Mouse (Mus musculus) midbrain, embryonic 13.5 days (tissue): ENCODE data around the gene Rassf7. TPM values are rescaled to one million over a fixed set of nuclear protein-coding genes. Genes with fewer than 3 reads are reported as not detected.

ENCODE experiments used
- ATAC-seq: fragments of 200-750 bp; cut with Nextera tagmentation; 2 replicates; pipeline ENCODE4 v1.8.0; 2017; ENCODE audit warnings: mild to moderate bottlenecking, moderate TSS enrichment, moderate library complexity
- H3K27ac ChIP-seq: fragments of 300-500 bp; sonication (generic); 2 replicates; pipeline ENCODE4 v1.5.1; 2015; ENCODE audit warnings: inconsistent platforms, mild to moderate bottlenecking, moderate library complexity
- H3K27me3 ChIP-seq: fragments of 300-500 bp; sonication (generic); 2 replicates; pipeline ENCODE4 v1.6.1; 2015; ENCODE audit warnings: mild to moderate bottlenecking, inconsistent platforms
- H3K36me3 ChIP-seq: fragments of 300-500 bp; sonication (generic); 2 replicates; pipeline ENCODE4 v1.6.1; 2015; ENCODE audit warnings: mild to moderate bottlenecking, inconsistent platforms
- H3K4me1 ChIP-seq: fragments of 300-500 bp; sonication (generic); replicated peaks from 2 replicates; pipeline ENCODE4 v1.6.1; 2015; ENCODE audit warnings: inconsistent platforms
- H3K4me2 ChIP-seq: fragments of 300-500 bp; sonication (generic); replicated peaks from 2 replicates; pipeline ENCODE4 v1.6.1; 2015; ENCODE audit warnings: moderate library complexity, mild to moderate bottlenecking, inconsistent platforms
- H3K4me3 ChIP-seq: fragments of 300-500 bp; sonication (generic); replicated peaks from 2 replicates; pipeline ENCODE4 v1.5.1; 2015; ENCODE audit warnings: mild to moderate bottlenecking, inconsistent platforms
- H3K9ac ChIP-seq: fragments of 300-500 bp; sonication (generic); replicated peaks from 2 replicates; pipeline ENCODE4 v1.6.1; 2015; ENCODE audit warnings: mild to moderate bottlenecking, inconsistent platforms
- H3K9me3 ChIP-seq: fragments of 300-500 bp; sonication (generic); 2 replicates; pipeline ENCODE4 v1.6.1; 2016; ENCODE audit warnings: mild to moderate bottlenecking, inconsistent platforms
- WGBS: fragments of 180-500 bp; shearing (Covaris S2); methylation state at CpG from one replicate; pipeline ENCODE4 v1.1.7; 2015; 5-methylcytosine and 5-hydroxymethylcytosine counted together
- polyA plus RNA-seq: library from polyadenylated mRNA; unstranded; fragments of >200 nt; fragmentation: Nextera tagmentation; extraction: Ambion mirVana; gene quantifications from 2 replicates; pipeline ENCODE4 v1.2.1, GENCODE M21; 2015

Rassf7 gene
- polyA plus RNA-seq, 1 experiment from 2014 or later = 34.2 TPM

DNA sequence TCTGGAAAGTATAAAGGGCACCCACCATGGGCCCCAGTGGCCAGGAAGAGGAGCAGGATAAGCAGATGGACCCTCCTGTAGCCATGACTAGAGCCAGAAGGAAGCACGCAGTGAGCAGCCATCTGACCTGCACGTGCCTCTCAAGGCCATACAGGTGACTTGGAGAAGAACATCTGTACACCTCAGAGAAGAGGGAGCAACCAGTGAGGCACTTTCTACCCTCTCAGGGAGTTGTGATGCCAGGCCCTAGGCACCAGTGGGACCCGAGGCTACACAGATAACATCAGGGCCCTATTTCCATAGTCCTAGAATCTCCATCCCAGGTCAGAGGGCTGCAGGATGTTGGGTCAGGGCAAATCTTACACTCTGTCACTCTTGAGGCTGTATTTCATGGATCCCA is 25.4 kb upstream of the Rassf7 start:
- H3K27me3 ChIP-seq = no peaks in the 10 kb centered on the region
- H3K4me3 ChIP-seq = no peak overlapping the region
- 95% methylated on average over 3 of the region's 3 CpGs for WGBS
- no peaks in the 10 kb centered on the region for H3K9me3 ChIP-seq
- ATAC-seq = no peak
- H3K4me1 ChIP-seq = peaks cover 26% of the 10 kb centered on the region
- H3K27ac ChIP-seq = no peak overlapping the region
- no peak overlapping the region for H3K4me2 ChIP-seq
- peaks cover 38% of the 10 kb centered on the region for H3K36me3 ChIP-seq
- H3K9ac ChIP-seq = no peak overlapping the region

DNA sequence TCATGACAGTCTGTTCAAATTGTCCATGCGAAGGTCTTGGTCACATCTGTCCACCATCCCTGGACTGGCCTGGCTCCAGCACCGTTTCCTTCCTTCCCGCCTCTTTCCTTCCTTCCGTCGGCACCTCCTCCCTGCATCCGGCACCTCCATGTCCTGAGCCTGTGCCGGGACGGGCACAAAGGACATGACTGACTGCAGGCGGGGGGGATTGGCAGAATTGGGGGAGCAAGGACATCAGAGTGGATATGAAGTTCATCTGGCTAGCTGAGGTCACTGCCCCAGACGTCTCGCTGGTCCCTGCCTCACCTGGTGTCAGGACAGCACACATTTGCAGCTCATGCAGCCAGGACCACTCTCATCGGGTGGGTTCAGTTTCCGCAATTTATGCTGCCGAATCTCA is 24.6 kb upstream of the Rassf7 start:
- Histone ChIP-seq H3K4me3 (no peak overlapping the region), H3K4me1 (peaks cover 32% of the 10 kb centered on the region), H3K9ac (no peak overlapping the region; the same call in 1 of the 2 replicates), H3K36me3 (peaks cover 38% of the 10 kb centered on the region), H3K4me2 (no peak overlapping the region), H3K27me3 (no peaks in the 10 kb centered on the region), H3K27ac (no peak overlapping the region), H3K9me3 (no peaks in the 10 kb centered on the region)
- 87% methylated on average over 14 of the region's 14 CpGs for WGBS
- ATAC-seq = no peak

DNA sequence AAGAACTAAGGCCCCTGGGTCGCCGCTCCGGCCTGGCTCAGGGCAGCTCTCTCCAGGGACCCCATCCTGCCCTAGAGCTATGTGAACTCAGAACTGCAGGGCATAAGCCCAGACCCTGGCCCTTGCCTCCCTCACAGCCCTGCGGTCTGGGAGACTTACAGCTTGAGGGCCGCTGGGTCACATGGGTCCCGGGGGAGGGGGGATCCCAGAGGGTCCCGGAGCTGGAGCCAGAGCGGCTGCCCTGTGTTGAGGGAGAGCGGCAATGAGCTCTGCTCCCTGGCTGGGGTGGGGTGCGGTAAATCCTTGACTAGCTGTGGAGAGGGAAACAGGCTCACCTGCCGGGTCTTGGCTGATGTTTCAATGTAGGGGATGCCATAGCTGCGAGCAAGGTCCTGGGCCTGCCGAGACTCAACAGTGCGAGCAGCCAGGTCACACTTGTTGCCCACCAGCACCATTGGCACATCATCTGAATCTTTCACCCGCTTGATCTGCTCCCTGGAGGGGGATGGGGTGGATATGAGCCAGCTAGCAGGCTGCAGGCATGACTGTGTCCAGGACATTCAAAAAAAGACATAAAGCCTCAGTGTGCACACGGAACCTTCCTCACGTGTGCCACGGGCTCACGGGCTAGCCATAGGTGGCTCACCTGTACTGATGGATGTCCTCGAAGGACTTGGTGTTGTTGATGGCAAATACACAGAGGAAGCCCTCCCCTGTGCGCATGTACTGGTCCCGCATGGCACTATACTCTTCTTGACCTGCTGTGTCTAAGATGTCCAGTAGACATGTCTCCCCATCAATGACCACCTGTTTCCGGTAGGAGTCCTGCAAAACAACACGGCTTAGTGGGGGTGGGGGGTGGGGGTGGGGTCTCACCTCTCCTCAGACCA is 23.6 kb upstream of the Rassf7 start:
- Histone ChIP-seq H3K36me3 (peaks cover 38% of the 10 kb centered on the region), H3K4me3 (peak overlapping the region; percentile 77), H3K27me3 (no peaks in the 10 kb centered on the region), H3K27ac (no peak overlapping the region), H3K4me1 (peaks cover 32% of the 10 kb centered on the region), H3K9ac (peak overlapping the region; percentile 97; the same call in 1 of the 2 replicates), H3K9me3 (no peaks in the 10 kb centered on the region), H3K4me2 (peak overlapping the region; percentile 98)
- WGBS = 90% methylated on average over 24 of the region's 24 CpGs
- no peak for ATAC-seq

DNA sequence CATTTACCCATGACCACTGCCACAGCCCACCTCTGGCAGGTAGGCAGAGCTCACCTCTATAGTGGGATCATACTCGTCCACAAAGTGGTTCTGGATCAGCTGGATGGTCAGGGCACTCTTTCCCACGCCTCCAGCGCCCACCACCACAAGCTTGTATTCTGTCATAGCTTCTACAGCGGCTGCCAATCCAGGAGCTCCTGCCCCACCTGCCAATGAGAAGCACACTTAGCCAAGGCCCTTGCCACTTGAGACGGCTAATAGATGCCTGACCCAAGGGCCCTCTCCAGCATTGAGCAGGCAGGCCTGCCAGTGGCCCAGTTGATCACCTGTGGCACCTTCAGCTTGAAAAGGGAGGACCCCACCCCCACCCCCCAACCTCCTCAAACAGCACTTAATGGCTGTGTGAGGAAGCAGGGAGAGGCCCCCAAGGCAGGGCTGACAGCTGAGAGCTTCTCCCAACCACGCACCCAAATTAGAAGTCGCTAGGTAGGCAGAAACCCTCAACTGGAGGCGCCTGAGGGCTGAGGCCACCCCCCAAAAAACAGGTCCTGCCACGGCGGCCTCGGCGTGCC is 22.8 kb upstream of the Rassf7 start:
- Histone ChIP-seq H3K4me2 (peak overlapping the region; percentile 98), H3K36me3 (peaks cover 38% of the 10 kb centered on the region), H3K4me3 (peak overlapping the region; percentile 77), H3K27ac (peak overlapping the region; percentile 83), H3K9me3 (no peaks in the 10 kb centered on the region), H3K27me3 (no peaks in the 10 kb centered on the region), H3K9ac (peak overlapping the region; percentile 97), H3K4me1 (peaks cover 32% of the 10 kb centered on the region)
- no peak for ATAC-seq
- 29% methylated on average over 12 of the region's 12 CpGs for WGBS

DNA sequence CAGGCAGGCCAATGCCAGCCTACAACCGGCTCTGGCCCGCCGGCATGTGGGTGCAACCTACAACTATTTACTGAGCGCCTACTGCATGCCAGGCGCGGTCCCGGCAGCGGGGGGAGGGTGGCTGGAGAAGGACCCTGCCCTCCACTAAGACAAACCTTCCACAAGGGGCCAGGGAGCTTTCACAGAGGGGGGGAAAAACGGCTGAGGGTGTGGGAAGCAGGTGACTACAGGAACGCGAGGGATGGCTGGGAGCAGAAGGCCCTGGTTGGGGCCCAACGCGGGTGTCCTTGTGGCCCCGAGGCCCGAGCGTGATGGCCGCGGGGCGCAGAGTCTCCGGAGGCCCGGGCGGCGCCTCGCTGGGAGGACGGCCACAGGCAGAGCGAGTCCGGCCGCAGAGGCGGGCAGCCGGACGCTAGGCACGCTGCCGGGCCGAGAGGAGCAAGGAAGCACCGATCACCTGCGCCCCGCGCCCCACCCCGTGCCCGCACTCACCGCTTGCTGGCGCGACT is 22.3 kb upstream of the Rassf7 start:
- no peaks in the 10 kb centered on the region for H3K9me3 ChIP-seq
- peak; percentile 67 for ATAC-seq
- H3K27ac ChIP-seq = peak overlapping the region; percentile 83
- H3K27me3 ChIP-seq = no peaks in the 10 kb centered on the region
- H3K4me2 ChIP-seq = peak overlapping the region; percentile 98
- H3K36me3 ChIP-seq = peaks cover 38% of the 10 kb centered on the region
- peak overlapping the region; percentile 77 for H3K4me3 ChIP-seq
- peaks cover 32% of the 10 kb centered on the region for H3K4me1 ChIP-seq
- peak overlapping the region; percentile 97 for H3K9ac ChIP-seq
- WGBS = 1% methylated on average over 42 of the region's 43 CpGs

DNA sequence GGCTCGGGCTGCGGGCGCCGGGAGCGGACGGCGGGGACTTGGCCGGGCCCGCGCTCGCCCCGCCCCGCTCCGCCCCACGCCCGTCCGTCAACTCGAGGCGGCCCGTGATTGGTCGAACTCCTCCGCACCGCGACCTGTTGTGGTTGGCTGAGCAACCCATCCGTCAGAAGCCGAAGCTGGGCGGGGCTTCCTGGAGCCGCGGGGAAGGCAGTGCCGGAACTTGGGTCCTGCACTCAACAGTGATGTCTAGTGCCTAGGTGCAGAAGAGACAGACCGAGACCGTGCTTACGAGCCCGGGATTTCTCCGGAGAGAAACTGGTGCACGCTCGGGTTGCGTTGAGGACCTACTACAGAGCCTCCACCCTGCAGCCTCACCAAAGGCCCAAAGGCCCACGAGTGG is 21.7 kb upstream of the Rassf7 start, which contains the start of the genes Hras and Lrrc56:
Hras (minus strand) TSS at position 58 of the 400 bp plus-strand sequence.
Lrrc56 (plus strand) TSS at position 210 of the 400 bp plus-strand sequence.
- peaks cover 32% of the 10 kb centered on the region for H3K4me1 ChIP-seq
- H3K36me3 ChIP-seq = peaks cover 34% of the 10 kb centered on the region
- WGBS = under 1% methylated on average over 36 of the region's 39 CpGs
- no peaks in the 10 kb centered on the region for H3K27me3 ChIP-seq
- peak within 1 kb of the TSS; percentile 97 for H3K9ac ChIP-seq
- peak; percentile 93 for ATAC-seq
- peak within 1 kb of the TSS; percentile 85 for H3K27ac ChIP-seq
- H3K9me3 ChIP-seq = no peaks in the 10 kb centered on the region
- peak within 1 kb of the TSS; percentile 77 for H3K4me3 ChIP-seq
- peak within 1 kb of the TSS; percentile 98 for H3K4me2 ChIP-seq

DNA sequence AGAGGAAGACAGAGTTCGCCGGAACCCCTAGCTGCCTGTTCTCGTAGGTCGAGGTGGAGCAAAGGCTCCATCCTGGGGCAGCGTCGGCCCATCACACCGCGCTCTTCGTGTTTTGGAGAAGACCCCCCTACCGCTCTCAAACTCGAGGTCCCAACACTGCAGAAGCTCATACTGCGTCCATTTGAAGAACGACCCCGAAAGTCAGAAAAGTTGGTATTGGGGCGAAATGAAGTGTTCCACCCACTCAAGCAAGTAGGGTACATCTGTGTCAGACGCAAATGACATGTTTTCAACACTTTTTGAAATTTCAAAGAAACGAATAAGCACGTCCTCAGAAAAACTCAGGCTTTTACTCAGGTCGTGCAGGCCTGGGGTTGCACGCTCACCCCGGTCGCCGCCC is 21.3 kb upstream of the Rassf7 start:
- H3K4me3 ChIP-seq = peak overlapping the region; percentile 77

DNA sequence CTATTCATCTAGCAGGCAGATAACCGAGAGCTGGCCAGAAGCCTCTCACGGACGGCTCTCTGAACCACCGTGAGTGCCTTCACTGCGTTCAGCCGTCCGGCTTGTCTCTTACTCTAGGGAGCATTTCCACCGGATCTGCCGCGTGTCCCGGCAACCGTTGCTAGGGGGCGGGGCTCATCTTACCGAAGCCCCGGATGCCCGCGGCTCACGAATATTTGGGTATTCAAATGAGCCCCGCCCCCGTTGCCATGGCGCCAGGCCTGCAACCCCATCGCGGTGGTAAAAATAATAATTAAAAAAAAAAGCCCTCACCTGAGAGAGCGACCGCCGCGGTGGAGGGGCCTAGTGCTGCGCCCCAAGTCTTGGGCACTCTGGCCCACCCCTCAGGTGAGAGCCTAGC is 20.8 kb upstream of the Rassf7 start:
- peak; percentile 39 for ATAC-seq
- peak overlapping the region; percentile 98 for H3K4me2 ChIP-seq
- H3K27ac ChIP-seq = peak overlapping the region; percentile 85
- H3K4me3 ChIP-seq = peak overlapping the region; percentile 77
- under 1% methylated on average over 28 of the region's 28 CpGs for WGBS
- H3K9me3 ChIP-seq = no peaks in the 10 kb centered on the region
- peaks cover 32% of the 10 kb centered on the region for H3K4me1 ChIP-seq
- H3K9ac ChIP-seq = peak overlapping the region; percentile 70
- H3K27me3 ChIP-seq = no peaks in the 10 kb centered on the region
- H3K36me3 ChIP-seq = peaks cover 25% of the 10 kb centered on the region

More for the DNA sequence above, 21.3 kb upstream of the Rassf7 start:
- Histone ChIP-seq H3K4me2 (peak overlapping the region; percentile 98), H3K9me3 (no peaks in the 10 kb centered on the region), H3K4me1 (peaks cover 32% of the 10 kb centered on the region), H3K36me3 (peaks cover 30% of the 10 kb centered on the region), H3K27me3 (no peaks in the 10 kb centered on the region), H3K9ac (peak overlapping the region; percentile 70), H3K27ac (peak overlapping the region; percentile 85)
- no peak for ATAC-seq
- under 1% methylated on average over 23 of the region's 23 CpGs for WGBS

DNA sequence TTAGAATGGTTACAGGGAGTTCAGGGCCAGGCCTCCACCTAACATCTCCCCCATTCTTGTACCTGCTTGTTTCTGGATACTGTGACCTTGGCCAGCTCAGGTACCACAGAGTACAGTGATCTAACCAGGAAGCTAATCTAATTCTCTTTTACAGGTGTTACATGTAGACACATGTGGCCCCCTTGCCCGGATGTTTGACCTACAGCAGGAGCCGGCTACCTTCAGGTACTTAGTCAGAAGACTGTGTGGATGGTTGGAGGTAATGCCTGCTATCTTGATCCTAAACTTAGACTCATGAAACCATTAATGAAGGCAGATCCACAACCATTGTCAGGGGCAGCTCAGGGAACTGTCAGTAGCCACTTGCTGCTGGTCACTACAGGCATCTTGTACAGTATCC is 19.9 kb upstream of the Rassf7 start:
- H3K9me3 ChIP-seq = no peaks in the 10 kb centered on the region
- peaks cover 16% of the 10 kb centered on the region for H3K36me3 ChIP-seq
- H3K4me2 ChIP-seq = peak overlapping the region; percentile 98
- no peak overlapping the region for H3K27ac ChIP-seq
- H3K9ac ChIP-seq = no peak overlapping the region; the same call in 1 of the 2 replicates
- H3K27me3 ChIP-seq = no peaks in the 10 kb centered on the region
- peak overlapping the region; percentile 77; the same call in 1 of the 2 replicates for H3K4me3 ChIP-seq
- 96% methylated on average over 2 of the region's 2 CpGs for WGBS
- ATAC-seq = no peak
- H3K4me1 ChIP-seq = peaks cover 32% of the 10 kb centered on the region

DNA sequence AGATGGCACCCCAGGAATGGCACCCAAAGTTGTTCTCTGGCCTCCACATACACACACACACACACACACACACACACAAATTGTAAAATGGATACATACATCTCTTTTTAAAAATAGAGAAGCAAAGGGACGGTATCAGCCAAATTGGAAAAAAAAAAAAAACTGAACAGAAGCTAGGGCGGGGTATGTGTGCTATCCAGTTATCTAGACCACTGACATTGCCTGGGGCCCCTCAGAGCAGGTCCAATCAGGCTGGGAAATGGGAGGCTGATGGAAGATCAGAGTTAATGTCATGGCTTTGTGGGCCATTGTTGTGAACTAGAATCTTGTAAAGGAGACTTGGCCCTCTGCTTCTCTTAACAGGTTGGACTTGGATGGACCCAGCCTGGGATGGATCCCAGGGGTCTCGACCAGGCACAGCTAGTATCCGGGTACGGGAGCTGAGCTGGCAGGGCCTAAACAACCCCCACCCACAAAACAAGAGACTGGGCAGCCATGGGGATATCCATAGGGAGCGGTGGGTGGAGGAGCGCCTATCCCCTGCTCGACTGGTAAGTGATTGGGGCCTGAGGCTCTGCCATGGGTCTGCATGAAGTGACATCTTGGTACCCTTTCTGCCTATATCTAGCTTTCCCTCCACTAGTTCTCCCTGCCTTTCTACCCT is 18.9 kb upstream of the Rassf7 start:
- 93% methylated on average over 8 of the region's 8 CpGs for WGBS

DNA sequence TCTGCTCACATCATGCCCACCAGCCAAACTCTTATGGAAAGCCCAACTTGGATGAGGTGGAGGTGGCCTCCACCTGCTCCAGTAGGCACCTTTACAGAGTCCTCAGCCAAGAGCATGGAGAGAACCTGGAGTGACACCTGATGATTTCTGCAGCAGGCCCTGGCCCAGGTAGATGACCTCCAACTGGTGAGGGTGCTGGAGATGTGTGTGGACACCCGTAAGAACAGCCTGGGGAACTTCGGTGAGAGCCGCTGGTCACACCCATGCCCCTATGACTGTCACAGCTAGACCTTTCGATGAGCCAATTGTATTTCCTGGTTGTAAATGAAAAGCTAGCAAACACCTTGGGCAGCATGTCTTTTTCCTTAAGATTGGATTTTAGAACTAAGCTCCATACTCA is 17.5 kb upstream of the Rassf7 start:
- no peak overlapping the region for H3K4me3 ChIP-seq
- no peak for ATAC-seq
- no peak overlapping the region for H3K4me2 ChIP-seq
- peaks cover 16% of the 10 kb centered on the region for H3K4me1 ChIP-seq
- no peaks in the 10 kb centered on the region for H3K9me3 ChIP-seq
- WGBS = 97% methylated on average over 4 of the region's 4 CpGs
- no peaks in the 10 kb centered on the region for H3K36me3 ChIP-seq
- no peak overlapping the region for H3K9ac ChIP-seq
- no peaks in the 10 kb centered on the region for H3K27me3 ChIP-seq
- H3K27ac ChIP-seq = no peak overlapping the region

More for the DNA sequence above, 18.9 kb upstream of the Rassf7 start:
- no peak overlapping the region for H3K4me2 ChIP-seq
- H3K36me3 ChIP-seq = peaks cover 6% of the 10 kb centered on the region
- peaks cover 30% of the 10 kb centered on the region for H3K4me1 ChIP-seq
- no peaks in the 10 kb centered on the region for H3K9me3 ChIP-seq
- no peak overlapping the region for H3K27ac ChIP-seq
- H3K9ac ChIP-seq = no peak overlapping the region
- H3K27me3 ChIP-seq = no peaks in the 10 kb centered on the region
- ATAC-seq = no peak
- H3K4me3 ChIP-seq = no peak overlapping the region
